In genomic region chr7:75910035-75910651, GRCm38 (mm10) we compare ENCODE assay signal across 8 mouse cellular contexts.
DNase-seq lines count a peak whose midpoint lies in the region; ATAC-seq lines count a peak whose summit lies in the region.

No protein-coding gene starts in this region.

- peak; percentile 4 for DNase-seq in 3134 (ENCODE audit: extremely low read depth, insufficient read length, low spot score)
- peak; percentile 58 to 86 for DNase-seq in adrenal gland, adult (ENCODE audit: inconsistent age in 2 of 2, low spot score in 1 of 2)
- peak; percentile 60 for DNase-seq in embryo, embryonic 11.5 days (ENCODE audit: low read depth, low spot score)
- peak; percentile 27 to 51 for DNase-seq in heart, adult 9 months (ENCODE audit: low spot score in 2 of 2)
- peak; percentile 58 for DNase-seq in kidney, adult 9 months
- DNase-seq in spleen, postnatal 36 days (ENCODE audit: low spot score in 2 of 2): peak; percentile 41 to 50

- H3K4me3 ChIP-seq in limb, embryonic 13.5 days: peak overlapping the region; percentile 27
- peak overlapping the region; percentile 31 for H3K4me3 ChIP-seq in midbrain, embryonic 15.5 days

- peaks cover 2% of the 10 kb centered on the region for H3K4me1 ChIP-seq in limb, embryonic 13.5 days
- peaks cover 11% of the 10 kb centered on the region for H3K4me1 ChIP-seq in midbrain, embryonic 15.5 days

- no peak overlapping the region for H3K9ac ChIP-seq in limb, embryonic 13.5 days
- H3K9ac ChIP-seq in midbrain, embryonic 15.5 days: peak overlapping the region; percentile 38; the same call in 1 of the 2 replicates

- peak; percentile 64; the same call in 1 of the 2 replicates for ATAC-seq in limb, embryonic 13.5 days (ENCODE audit: low FRiP score, low read depth)
- ATAC-seq in midbrain, embryonic 15.5 days (replicated peaks): peak; percentile 91

- H3K27me3 ChIP-seq in limb, embryonic 13.5 days: no peaks in the 10 kb centered on the region
- 0 out of 2 replicates have a peak, but pooled peaks cover 3% of the 10 kb centered on the region for H3K27me3 ChIP-seq in midbrain, embryonic 15.5 days (replicated peaks)

- H3K27ac ChIP-seq in limb, embryonic 13.5 days: no peak overlapping the region
- peak overlapping the region; percentile 83 for H3K27ac ChIP-seq in midbrain, embryonic 15.5 days

- 9% methylated on average over 11 of the region's 11 CpGs for whole genome bisulfite sequencing in limb, embryonic 13.5 days
- 3% methylated on average over 11 of the region's 11 CpGs for WGBS in midbrain, embryonic 15.5 days

- no peaks in the 10 kb centered on the region for H3K36me3 ChIP-seq in limb, embryonic 13.5 days
- no peaks in the 10 kb centered on the region for H3K36me3 ChIP-seq in midbrain, embryonic 15.5 days (replicated peaks)

- peak overlapping the region; percentile 53 for H3K4me2 ChIP-seq in limb, embryonic 13.5 days (replicated peaks)
- peak overlapping the region; percentile 51 for H3K4me2 ChIP-seq in midbrain, embryonic 15.5 days

- no peaks in the 10 kb centered on the region for H3K9me3 ChIP-seq in limb, embryonic 13.5 days
- H3K9me3 ChIP-seq in midbrain, embryonic 15.5 days: no peaks in the 10 kb centered on the region

Comparison
In these comparisons a context has a peak if more than half of its experiments do, and no peak if none do; other contexts are left out.
1. DNase-seq: peak in every context shown above with its lines; median percentile 72 in adrenal gland, adult; 60 in embryo, embryonic 11.5 days; 58 in kidney, adult 9 months; 46 in spleen, postnatal 36 days; 39 in heart, adult 9 months; 4 in 3134.